Mouse (Mus musculus) heart, embryonic 14.5 days (tissue): ENCODE results near the gene Sec24b. TPM values are rescaled to one million over a fixed set of nuclear protein-coding genes. Genes with fewer than 3 reads are reported as not detected.

Source experiments
- ATAC-seq: fragments of 200-750 bp; cut with Nextera tagmentation; 2 replicates; pipeline ENCODE4 v1.8.0; 2017; ENCODE audit warnings: low read depth, moderate TSS enrichment; ENCODE audit not compliant: insufficient number of reproducible peaks, insufficient read depth, low FRiP score
- H3K27ac ChIP-seq, 2 experiments: fragments of 200-500 bp in 1 of 2; fragments of 300-500 bp in 1 of 2; sonication (generic) in 1 of 2; replicated peaks in 1 of 2; 2 replicates each; pipeline ENCODE4 v1.5.1; 2012 to 2014; ENCODE audit warnings: low read depth in 2 of 2, low read length in 2 of 2, control low read depth in 1 of 2, mild to moderate bottlenecking in 1 of 2, mixed read lengths in 1 of 2; ENCODE audit not compliant: control insufficient read depth in 1 of 2, insufficient read depth in 1 of 2
- H3K27me3 ChIP-seq: fragments of 300-500 bp; sonication (generic); 2 replicates; pipeline ENCODE4 v1.6.1; 2014; ENCODE audit warnings: mild to moderate bottlenecking, low read length, control low read depth; ENCODE audit not compliant: control insufficient read depth, insufficient read depth
- H3K36me3 ChIP-seq: fragments of 300-500 bp; sonication (generic); 2 replicates; pipeline ENCODE4 v1.6.1; 2014; ENCODE audit warnings: mild to moderate bottlenecking, control low read depth, low read length, mixed read lengths; ENCODE audit not compliant: control insufficient read depth, insufficient read depth
- H3K4me1 ChIP-seq, 2 experiments: fragments of 200-500 bp in 1 of 2; fragments of 300-500 bp in 1 of 2; sonication (generic) in 1 of 2; 2 replicates each; pipeline ENCODE4 v1.6.1; 2012 to 2014; ENCODE audit warnings: low read length in 2 of 2, control low read depth in 1 of 2, mixed read lengths in 1 of 2; ENCODE audit not compliant: control insufficient read depth in 2 of 2, insufficient read depth in 2 of 2
- H3K4me2 ChIP-seq: fragments of 300-500 bp; sonication (generic); 2 replicates; pipeline ENCODE4 v1.6.1; 2014; ENCODE audit warnings: mild to moderate bottlenecking, low read length
- H3K4me3 ChIP-seq, 2 experiments: fragments of 200-500 bp in 1 of 2; fragments of 300-500 bp in 1 of 2; sonication (generic) in 1 of 2; 2 replicates each; pipeline ENCODE4 v1.5.1; 2012 to 2014; ENCODE audit warnings: low read length in 2 of 2, mild to moderate bottlenecking in 2 of 2, control low read depth in 1 of 2, low read depth in 1 of 2, moderate library complexity in 1 of 2; ENCODE audit not compliant: control insufficient read depth in 1 of 2, insufficient read depth in 1 of 2
- H3K9ac ChIP-seq: fragments of 300-500 bp; sonication (generic); 2 replicates; pipeline ENCODE4 v1.6.1; 2014; ENCODE audit warnings: mild to moderate bottlenecking, low read length
- H3K9me3 ChIP-seq: fragments of 300-500 bp; sonication (generic); 2 replicates; pipeline ENCODE4 v1.6.1; 2016; ENCODE audit warnings: low read length, control low read depth; ENCODE audit not compliant: control insufficient read depth
- whole genome bisulfite sequencing: fragments of 180-500 bp; shearing (Covaris S2); extraction: QIAGEN DNeasy Blood & Tissue Kit; methylation state at CpG from one replicate; pipeline ENCODE4 v1.1.7; 2014; 5-methylcytosine and 5-hydroxymethylcytosine counted together
- polyA plus RNA-seq: library from polyadenylated mRNA; unstranded; fragments of >200 nt; fragmentation: Nextera tagmentation; extraction: Ambion mirVana; gene quantifications from 2 replicates; pipeline ENCODE4 v1.2.1, GENCODE M21; 2014

Sec24b gene
- polyA plus RNA-seq, 1 experiment from 2014 or later, result 26.5 TPM

DNA sequence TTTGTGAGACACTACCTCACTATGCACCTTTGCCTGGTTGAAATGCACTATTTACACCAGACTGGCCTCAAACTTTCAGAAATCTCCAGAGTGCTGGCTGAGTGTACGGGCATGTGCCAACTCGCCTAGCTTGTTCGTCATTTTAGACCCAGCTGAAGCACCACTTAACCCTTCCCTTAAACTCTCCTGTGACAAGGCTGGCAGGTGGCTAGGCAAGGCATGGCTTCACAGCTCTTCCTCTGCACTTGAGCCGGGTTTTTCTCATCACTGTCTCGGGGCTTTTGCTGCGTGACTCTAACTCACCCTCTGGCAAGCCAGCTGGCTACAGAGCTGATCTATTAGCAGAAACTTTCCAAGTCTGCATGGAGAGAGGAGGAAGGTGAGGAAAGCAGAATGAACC, 6.8 kb downstream of the Sec24b start:
- Histone ChIP-seq H3K4me3 (no peak overlapping the region), H3K4me1 (peaks cover 32 to 64% of the 10 kb centered on the region in 2 experiments), H3K36me3 (no peaks in the 10 kb centered on the region), H3K27ac (no peak overlapping the region), H3K4me2 (no peak overlapping the region), H3K9ac (no peak overlapping the region), H3K27me3 (no peaks in the 10 kb centered on the region), H3K9me3 (no peaks in the 10 kb centered on the region)
- 47% methylated on average over 6 of the region's 6 CpGs for WGBS
- no peak for ATAC-seq

DNA sequence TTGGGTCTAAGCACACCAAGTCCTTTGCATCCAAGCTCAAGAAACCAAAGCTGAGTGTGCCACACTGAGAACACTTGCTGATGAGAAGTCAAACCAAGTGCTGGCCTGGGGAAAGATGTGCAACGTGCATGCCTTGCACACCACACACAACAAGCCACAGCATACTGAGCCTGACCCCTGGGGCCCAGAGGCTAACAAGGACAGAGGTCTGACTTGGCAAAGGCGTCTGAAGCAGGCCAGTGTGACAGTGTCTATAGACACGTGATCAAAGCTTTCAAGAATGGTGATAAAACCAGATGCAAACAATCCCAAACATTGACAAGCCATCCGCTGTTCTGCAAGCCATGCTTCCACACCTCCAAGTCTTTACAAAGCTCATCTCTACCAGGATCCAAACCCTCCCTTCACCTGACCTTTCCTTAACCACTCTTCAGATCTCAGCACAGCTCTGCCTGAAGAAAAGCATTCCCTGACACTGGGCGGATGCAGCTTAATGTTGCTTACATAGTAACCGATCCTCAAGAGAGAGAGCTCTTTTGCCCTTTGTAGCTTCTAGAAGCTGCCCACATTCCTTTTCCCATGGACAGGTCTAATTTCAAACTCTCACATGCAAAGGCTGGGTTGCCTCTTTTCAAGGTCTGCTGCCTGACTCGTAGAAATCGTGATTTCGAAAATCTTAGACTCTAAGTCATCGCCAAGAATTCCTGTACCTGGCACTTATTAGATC, 7.8 kb downstream of the Sec24b start:
- Histone ChIP-seq H3K4me1 (peaks cover 31 to 54% of the 10 kb centered on the region in 2 experiments), H3K4me2 (peak overlapping the region; percentile 27)

DNA sequence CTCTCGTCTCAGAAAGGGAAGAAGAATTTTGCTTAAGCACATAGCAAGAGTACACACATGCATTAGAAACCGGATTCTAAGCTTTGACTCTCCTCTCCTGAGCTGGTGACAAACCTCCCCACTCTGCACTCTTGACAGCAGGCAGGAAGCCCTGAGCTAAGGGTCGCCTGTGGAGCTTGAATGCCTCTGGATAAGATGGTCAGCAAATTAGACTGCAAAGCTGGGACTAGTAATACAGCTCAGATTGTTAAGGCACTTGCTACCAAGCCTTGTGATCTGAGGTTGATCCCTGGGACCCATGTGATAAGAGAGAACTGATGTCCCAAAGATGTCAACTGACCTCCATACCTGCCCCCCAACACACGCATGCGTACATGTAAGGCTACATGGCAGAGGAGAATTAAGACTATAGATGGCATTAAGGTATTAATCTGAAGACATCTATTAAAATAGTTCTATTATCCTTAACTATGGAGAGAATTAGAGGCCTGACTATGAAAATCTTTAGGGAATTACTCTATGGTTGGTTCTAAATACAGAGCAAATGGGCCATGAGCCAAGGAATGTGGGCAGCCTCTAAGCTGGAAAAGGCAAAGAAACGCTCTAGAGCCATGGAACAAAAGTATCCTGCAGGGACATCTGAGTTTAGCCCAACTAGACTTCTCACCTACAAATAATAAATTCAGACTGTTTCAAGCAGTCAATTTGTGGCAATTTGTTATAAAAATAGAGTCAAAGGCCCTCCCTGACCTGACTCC, 8.6 kb downstream of the Sec24b start:
- H3K4me3 ChIP-seq, result no peak overlapping the region
- H3K4me1 ChIP-seq, result peaks cover 27 to 46% of the 10 kb centered on the region in 2 experiments
- H3K4me2 ChIP-seq, result peak overlapping the region; percentile 27
- H3K27me3 ChIP-seq, result no peaks in the 10 kb centered on the region
- H3K27ac ChIP-seq, result peak overlapping the region; percentile 13 to 73
- H3K36me3 ChIP-seq, result no peaks in the 10 kb centered on the region
- no peak overlapping the region; the same call in 1 of the 2 replicates for H3K9ac ChIP-seq
- no peak; the same call in 1 of the 2 replicates for ATAC-seq
- no peaks in the 10 kb centered on the region for H3K9me3 ChIP-seq
- WGBS, result 51% methylated on average over 6 of the region's 6 CpGs

More for the DNA sequence above, 7.8 kb downstream of the Sec24b start:
- Histone ChIP-seq H3K9ac (no peak overlapping the region), H3K36me3 (no peaks in the 10 kb centered on the region), H3K27ac (peak overlapping the region; percentile 13 to 73), H3K4me3 (no peak overlapping the region), H3K9me3 (no peaks in the 10 kb centered on the region), H3K27me3 (no peaks in the 10 kb centered on the region)
- 29% methylated on average over 10 of the region's 10 CpGs for WGBS
- ATAC-seq, result 0 out of 2 replicates have a peak, but pooled peaks have one; percentile 24

DNA sequence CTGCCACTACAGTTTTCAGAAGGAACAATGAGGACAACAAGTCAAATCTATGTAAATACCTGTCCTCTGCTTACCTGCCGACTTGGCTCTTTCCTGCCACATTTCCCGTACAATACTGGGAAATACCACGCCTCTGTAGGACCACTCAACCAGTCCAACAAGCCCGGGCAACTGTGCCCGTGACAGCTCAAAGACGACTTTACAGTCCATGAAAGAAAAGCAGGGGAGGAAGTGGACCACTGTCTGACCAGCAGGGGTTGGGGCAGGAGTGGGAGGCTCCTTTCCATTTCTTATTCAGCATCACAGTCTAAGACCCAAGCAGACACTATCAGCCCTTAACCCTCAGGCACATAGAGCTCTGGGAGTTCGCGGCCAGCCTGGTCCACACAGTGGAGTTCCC, 9.2 kb downstream of the Sec24b start:
- Histone ChIP-seq H3K9ac (no peak overlapping the region; the same call in 1 of the 2 replicates), H3K27ac (peak overlapping the region; percentile 2 to 73), H3K4me3 (no peak overlapping the region), H3K27me3 (no peaks in the 10 kb centered on the region), H3K4me2 (0 out of 2 replicates have a peak overlapping the region, but pooled peaks have one; percentile 27), H3K9me3 (no peaks in the 10 kb centered on the region), H3K36me3 (no peaks in the 10 kb centered on the region), H3K4me1 (peaks cover 23 to 40% of the 10 kb centered on the region in 2 experiments)
- WGBS, result 79% methylated on average over 8 of the region's 8 CpGs
- no peak for ATAC-seq

DNA sequence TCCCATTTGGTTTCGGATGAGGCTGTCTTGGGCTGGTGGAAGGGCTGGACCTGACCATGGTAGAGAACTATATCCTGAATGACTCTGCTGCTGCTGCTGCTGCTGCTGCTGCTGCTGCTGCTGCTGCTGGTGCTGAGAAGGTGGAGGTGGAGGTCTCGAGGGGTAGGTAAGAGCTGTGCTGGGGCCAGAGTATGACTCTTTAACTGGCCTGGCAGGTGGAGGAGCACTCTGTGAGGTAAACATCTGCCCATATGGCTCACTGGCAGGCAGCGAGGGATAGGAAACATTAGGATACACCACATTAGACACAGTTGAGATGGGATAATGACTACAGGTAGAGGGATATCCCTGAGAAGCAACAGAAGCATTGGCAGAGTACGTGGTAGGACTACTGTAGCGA, 20.6 kb downstream of the Sec24b start:
- Histone ChIP-seq H3K27ac (no peak overlapping the region), H3K4me2 (no peak overlapping the region), H3K9me3 (peaks cover 12% of the 10 kb centered on the region), H3K9ac (no peak overlapping the region), H3K36me3 (peaks cover 31% of the 10 kb centered on the region), H3K4me3 (no peak overlapping the region), H3K27me3 (no peaks in the 10 kb centered on the region), H3K4me1 (peaks cover 0 to 7% of the 10 kb centered on the region in 2 experiments; a peak in 2 of 4 replicates)
- WGBS, result 94% methylated on average over 5 of the region's 5 CpGs
- no peak for ATAC-seq

DNA sequence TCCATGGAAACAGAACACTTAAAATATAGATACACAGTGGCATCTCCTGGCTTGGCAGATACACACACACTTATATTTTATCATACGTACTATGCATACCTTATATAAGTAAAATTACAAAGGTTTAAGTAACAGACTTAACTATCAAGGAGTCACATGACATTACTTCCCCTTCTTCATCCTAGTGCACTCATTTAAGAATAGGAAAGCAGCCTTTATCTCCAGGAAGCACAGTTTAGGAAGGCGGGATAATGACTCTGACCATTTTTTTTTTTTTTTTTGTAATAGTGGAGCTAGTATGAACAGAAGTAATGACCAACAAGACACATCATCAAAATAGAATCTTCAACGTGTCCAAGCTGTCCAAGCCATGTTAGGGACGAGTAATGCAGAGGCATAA, 21.3 kb downstream of the Sec24b start:
- ATAC-seq, result no peak
- Histone ChIP-seq H3K9ac (no peak overlapping the region), H3K4me1 (peaks cover 0 to 7% of the 10 kb centered on the region in 2 experiments; a peak in 2 of 4 replicates), H3K9me3 (peaks cover 14% of the 10 kb centered on the region), H3K4me2 (no peak overlapping the region), H3K27me3 (no peaks in the 10 kb centered on the region), H3K27ac (no peak overlapping the region), H3K4me3 (no peak overlapping the region), H3K36me3 (peaks cover 38% of the 10 kb centered on the region)
- WGBS, result 90% methylated on average over 4 of the region's 4 CpGs

DNA sequence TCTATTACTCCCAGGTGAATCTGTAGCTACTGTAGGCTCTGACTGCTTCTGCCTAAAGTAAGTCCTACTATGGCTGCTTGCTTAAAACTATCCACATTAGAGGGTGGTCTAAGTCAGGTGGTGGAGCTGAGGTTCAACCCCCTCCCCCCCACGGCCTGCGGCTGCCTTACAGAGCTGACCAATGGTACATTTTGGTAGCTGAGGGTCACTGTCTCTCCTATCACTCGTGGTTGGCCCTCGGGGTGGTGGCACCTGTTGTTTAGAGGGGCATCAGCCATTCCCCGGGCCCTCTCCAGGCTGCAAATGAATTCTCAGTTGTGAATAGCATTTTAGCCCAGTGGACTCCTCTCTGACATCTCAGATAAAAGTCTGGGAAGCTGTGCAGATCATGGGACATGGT, 32.6 kb downstream of the Sec24b start:
- H3K4me2 ChIP-seq, result no peak overlapping the region
- peaks cover 89% of the 10 kb centered on the region for H3K36me3 ChIP-seq

More for the DNA sequence above, 32.6 kb downstream of the Sec24b start:
- no peak overlapping the region for H3K27ac ChIP-seq
- no peak for ATAC-seq
- no peaks in the 10 kb centered on the region for H3K9me3 ChIP-seq
- H3K27me3 ChIP-seq, result no peaks in the 10 kb centered on the region
- H3K4me1 ChIP-seq, result peaks cover 4 to 9% of the 10 kb centered on the region in 2 experiments; a peak in 3 of 4 replicates
- H3K9ac ChIP-seq, result no peak overlapping the region
- no peak overlapping the region for H3K4me3 ChIP-seq
- WGBS, result 75% methylated on average over 5 of the region's 5 CpGs
